Mouse (Mus musculus) testis, adult 2 months (tissue): ENCODE measurements around the gene Tbc1d23.

Experiments used
- CTCF ChIP-seq: fragments of 200-500 bp; IDR thresholded peaks from 2 replicates; pipeline ENCODE4 v1.5.1; 2012; ENCODE audit warnings: low read depth, mild to moderate bottlenecking, inconsistent platforms, low read length, moderate library complexity; ENCODE audit not compliant: control insufficient read depth, insufficient read depth, insufficient replicate concordance
- POLR2A ChIP-seq: fragments of 200-500 bp; IDR thresholded peaks from 2 replicates; pipeline ENCODE4 v1.6.1; 2012; ENCODE audit warnings: low read depth, mild to moderate bottlenecking, inconsistent platforms, low read length, moderate library complexity; ENCODE audit not compliant: control insufficient read depth

GRCm38 (mm10) chr16:57120913-57121815, 110.1 kb downstream of the Tbc1d23 start, which contains the start of gene Tomm70a:
- no peak for TF ChIP-seq CTCF
- peak; percentile 52; the same call in 1 of the 2 replicates for TF ChIP-seq POLR2A
